Mouse (Mus musculus) 416B (cell line): ENCODE results near the gene Tepp.

Experiments used
- DNase-seq: peaks from one replicate; pipeline ENCODE4 v3.0.0; 2011; ENCODE audit warnings: low read depth

The Tepp gene

DNA sequence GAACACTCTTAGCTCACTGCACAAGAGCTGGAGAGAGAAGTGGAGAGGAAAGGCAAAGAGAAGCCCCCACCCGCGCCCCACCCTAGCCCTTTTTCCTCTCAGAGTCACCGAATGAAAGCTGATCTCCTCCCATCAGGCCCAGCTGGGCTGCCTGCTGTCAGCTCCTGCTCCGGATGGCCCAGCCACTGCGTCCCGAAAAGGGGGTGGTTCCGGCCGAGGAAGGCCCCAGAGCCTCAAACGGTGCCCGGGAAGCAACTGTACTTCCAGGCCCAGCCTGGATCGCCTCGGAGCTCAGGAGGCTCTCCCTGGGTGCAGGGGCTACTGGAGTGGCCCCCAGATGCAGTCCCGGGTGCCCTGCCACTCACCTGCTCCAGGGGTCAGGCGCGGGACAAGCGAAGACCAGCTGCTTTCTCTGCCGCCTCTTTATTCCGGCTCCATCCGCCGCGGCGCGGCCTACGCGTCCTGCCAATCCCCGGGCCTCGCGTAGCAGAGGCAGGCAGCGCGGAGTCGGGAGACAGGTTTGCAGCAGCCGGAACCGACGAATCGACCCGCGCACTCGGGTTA is 20.9 kb downstream of the Tepp start:
- DNase-seq, result peak; percentile 73

DNA sequence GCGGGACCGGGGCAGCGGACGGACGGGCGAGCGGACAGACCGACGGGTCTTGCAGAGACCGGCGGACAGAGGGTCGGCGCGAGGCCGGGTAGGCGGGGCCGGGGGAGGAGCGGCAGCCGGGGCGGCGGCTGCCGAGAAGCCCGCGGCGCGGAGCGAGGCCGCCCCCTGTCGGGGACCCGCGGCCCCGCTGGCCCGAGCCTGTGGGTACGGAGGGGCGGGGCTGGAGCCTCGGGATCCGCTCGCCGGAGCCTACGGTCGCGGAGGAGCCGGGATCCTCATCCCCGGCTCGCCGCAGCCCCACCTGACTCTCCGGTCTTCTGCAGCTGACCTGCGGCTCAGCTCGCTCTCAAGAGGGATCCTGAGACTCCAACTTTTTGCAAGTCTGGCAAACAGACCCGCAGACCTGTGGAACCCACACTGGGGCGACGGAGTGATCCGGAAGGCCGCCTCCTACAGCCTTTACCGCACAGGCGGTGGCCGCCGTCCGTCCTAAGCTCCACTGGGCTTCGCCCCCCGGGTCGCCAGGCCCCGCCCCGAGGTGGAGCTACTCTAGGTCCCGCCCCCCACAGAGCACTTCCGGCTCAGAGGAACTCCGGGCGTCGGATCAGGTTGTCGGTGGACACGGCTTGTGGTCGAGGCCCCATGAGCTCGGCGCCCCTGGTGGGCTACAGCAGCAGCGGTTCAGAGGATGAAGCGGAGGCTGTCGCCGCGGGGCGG is 21.5 kb downstream of the Tepp start, which contains the start of the genes Zfp319 and Usb1:
TSS of gene Zfp319 (minus strand) at position 231 of the 717 bp plus-strand sequence.
TSS of gene Usb1 (plus strand) at position 565 of the 717 bp plus-strand sequence.
- DNase-seq, result peak; percentile 97

DNA sequence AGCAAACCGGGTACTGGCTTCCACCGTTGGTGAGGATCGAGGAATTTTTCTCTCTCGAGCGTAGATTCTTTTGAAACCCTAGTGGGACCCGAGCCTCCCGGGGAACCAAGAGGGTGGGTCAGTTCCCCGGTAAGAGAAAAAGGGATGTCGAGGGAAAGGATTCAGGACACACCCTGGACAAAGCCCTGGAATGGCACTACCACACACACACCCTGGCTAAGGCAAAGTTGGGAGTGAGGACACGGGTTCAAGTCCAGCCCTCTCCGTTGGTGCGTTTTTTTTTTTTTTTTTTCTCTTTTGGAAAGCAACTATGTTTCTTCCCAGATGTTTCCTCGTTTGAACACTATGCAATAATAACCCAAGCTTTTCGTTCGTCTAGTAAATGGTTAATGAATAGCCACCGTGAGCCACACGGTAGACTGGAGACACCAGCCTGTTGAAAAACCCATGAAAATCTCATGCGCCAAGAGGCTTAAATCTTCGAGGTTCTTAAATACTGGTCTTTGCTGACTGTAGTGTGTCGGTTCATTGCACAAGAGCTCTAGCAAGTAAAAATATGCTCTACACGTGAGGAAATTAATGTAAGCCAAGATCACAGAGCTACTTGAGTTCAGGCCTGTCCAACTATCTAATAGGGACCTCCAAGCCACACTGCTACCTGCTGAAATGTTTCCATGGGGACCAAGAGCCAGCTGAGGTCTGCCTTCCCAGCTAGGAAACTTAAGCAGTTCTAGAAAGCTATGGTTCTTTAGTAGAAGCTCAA is 22.3 kb downstream of the Tepp start:
- peak; percentile 41 for DNase-seq

DNA sequence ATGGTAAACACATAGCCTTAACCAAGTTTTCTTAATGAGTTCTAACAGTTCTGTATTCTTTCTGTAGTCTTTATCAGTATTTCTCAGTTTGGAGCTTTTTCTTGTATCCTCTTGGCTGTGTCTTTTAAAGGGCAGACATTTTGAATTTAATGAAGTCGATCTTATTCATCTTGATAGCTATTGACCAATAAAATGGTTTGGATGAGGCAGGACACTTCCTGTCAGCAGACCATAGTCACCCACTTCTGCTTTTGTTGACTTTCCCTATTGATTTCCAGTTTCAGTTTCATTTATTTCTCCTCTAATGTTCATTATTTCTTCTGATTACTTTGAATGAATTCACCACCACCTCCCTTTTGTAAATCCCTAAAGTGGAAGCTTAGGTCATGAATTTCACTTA is 25.3 kb downstream of the Tepp start:
- DNase-seq, result peak; percentile 73

DNA sequence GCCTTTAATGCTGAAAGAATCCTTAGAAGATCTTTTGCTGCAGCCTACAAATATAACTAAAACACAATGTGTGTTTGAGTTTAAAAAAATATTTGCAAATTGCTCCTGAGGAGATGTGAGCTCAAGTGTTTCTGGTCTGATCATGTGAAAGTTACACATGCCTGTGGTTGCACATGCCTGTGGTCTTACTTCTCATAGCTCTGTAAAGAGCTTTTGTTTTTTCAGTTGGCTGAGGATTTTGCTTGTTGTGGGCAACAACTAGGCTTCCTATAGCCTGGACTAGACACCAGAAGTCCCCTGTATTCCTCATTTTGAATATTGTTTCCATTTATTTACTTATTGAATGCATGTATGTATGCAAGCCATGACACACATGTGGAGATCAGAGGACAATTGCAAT is 26.0 kb downstream of the Tepp start:
- no peak for DNase-seq

DNA sequence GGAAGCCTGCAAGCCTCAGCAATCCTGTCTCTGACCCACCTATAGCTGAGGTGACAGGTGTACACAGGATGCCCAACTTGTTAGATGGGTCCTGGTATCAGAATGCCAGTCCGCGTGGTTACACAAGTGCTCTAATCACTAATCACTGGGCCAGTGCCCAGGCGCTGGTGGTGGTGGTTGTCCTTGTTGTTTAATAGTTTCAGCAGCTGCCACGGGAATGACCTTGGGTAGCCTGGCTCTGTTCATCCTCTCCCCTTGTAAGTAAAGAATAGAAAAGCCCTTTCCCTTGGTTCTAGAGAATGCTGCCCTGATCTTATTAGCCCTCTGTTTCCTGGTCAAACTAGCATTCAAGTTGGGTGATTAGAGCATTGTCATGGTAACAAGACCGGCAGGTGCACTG is 31.4 kb downstream of the Tepp start:
- DNase-seq, result no peak

- no peak for DNase-seq
Measured at GRCm38 (mm10) chr8:95344668-95345067, 34.3 kb downstream of the Tepp start.

DNA sequence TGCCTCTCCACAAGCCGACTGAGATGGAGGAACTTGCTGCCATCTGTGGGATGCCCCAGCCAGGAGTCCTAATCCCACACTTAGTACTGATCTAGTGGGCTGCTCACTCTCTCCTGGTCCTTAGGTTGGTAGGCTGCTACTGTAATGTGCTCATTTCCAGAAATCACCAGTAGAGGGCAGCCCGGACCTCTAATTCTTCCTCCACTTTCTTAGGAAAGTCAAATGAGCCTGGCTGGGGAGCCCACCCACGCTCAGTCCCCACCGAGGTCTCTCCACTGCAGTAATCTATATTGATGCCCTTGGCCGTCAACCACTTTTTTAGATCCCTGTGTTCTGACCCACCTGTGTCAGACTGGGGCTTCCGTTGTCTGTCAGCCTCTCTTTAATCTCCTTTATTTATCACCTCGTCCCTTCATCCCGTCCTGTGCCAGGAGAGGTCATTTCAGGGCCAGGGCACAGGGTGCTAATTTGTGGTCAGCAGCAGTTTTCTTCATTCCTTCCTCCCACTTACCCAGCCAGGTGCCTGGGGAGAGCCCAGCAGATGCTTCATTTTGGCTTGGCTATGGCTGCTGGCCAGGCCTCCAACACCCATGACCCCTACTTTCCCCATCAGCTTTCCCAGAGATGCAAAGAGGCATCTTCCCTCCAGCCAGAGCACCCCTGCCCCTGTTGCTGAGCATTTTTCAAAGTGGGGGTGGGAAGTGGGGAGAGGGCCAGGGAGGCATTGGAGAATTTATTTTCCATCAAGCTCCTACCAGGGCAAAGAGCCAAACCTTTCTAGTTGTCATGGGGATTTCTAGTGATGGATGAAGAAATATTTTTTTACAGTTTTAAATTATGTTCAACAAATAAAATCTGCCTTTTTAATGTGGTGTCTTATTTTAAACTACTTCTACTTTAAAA is 36.5 kb downstream of the Tepp start:
- peak; percentile 67 for DNase-seq

GRCm38 (mm10) chr8:95348356-95348755 is 38.0 kb downstream of the Tepp start:
- peak; percentile 26 for DNase-seq

DNA sequence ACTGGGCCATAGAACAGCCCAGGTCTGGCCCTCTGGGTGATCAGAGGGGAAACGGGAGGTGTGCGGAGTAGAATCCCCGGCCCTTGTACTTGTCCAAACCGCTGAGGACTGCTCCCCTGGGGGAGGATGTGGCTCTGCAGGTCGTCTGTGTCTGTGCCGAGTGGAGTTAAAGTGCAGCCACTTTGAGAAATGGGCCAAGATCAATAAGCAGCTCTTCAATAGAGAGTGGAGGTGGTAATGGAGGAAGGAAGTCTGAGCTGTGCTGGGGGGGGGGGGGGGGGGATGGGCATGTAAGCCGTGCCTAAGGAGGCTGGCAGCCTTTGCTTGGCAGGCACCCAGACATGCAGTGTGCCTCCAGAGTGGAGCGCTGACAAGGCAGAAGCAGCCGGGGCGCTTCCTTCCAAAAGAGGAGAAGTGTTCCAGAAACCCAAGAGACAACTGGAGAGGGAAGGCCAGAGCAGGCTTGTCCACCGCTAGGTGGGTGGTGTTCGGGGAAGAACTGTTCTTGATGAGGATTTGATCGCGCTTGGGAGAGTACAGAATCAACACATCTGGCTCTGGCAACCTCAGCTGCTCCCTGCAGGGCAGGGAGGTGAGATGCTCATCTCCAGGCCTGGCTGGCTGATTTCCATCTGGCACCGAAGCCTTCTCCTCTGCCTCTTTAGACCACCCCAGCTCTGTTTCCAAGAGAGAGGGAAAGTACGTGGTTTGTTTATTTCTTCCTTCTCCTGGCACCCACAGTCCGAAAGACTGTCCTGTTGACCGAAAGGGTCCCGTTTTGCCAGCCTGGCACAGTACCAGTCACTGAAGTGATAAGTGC is 38.7 kb downstream of the Tepp start:
- DNase-seq, result peak; percentile 53

- no peak for DNase-seq
Measured at GRCm38 (mm10) chr8:95351461-95351860, 41.1 kb downstream of the Tepp start.

GRCm38 (mm10) chr8:95352151-95352870 is 41.9 kb downstream of the Tepp start, which contains the start of gene Mmp15:
TSS of gene Mmp15 (plus strand) at chr8:95352268.
- no peak for DNase-seq

DNA sequence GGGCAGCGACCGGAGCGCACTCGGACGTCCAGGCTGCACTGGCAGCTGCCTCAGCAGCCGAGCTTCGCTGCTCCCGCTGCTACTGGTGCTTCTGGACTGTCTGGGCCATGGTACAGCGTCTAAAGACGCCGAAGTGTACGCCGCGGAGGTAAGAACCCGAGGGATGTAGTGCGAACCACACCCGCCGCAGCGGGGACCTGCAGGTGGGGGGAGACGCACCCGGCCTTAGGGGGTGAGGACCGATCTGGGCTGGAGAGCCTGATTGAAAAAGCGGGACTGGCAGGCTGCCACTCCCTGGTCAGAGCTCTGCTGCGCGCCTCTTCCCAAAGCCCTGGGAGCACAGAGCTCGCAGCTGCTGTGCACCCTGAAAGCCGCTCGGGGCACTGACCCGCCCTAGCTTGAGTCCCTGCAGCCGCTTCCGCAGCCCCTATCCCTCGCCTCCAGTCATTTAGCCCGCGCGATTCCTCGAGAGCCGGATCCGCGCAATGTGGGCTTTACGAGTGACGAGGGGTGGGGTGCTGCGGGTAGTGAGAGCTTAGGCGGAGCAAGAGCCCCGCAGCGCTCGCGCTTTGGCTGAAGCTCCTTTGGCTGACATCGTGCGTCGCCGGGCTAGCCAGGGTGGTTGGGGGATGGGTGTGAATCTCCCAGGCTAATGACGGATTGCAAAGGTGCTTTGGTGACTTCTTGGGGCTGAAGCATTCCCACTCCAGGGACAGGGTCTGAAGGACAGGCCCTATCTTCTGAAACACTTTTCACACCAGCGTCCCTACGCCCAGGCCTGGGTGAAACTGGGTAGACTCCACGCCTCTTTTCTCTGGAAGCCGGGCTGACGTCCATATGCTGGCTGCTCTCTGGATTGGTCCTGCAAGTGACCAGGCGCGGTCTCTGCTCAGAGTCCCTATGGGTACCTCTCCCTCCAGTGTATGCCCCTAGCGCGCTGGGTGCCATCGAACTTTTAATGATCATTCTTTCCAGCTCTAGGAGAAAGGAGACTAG is 42.8 kb downstream of the Tepp start:
- DNase-seq, result no peak

DNA sequence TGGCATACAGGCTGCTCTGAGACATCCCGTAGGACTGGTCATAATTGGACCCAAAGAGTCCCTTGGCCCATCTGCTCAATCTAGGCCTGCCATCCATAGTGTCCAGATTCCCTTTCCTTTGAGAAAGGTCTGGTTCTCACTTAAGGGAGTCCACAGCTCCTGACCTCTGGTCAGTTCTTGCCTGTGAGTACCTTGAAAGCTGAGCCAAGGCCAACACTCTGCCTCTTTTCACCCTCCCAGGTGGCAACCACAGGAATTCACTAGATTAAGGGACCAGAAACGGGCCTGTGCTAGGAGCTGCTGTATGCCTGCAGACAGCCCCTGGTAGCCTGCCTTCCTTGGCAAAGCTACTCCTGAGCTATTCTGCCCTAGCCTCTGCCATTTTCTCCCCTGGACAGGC is 44.2 kb downstream of the Tepp start:
- DNase-seq, result no peak

GRCm38 (mm10) chr8:95358550-95359411 is 48.4 kb downstream of the Tepp start:
- no peak for DNase-seq

GRCm38 (mm10) chr8:95360181-95361015 is 50.0 kb downstream of the Tepp start:
- no peak for DNase-seq

DNA sequence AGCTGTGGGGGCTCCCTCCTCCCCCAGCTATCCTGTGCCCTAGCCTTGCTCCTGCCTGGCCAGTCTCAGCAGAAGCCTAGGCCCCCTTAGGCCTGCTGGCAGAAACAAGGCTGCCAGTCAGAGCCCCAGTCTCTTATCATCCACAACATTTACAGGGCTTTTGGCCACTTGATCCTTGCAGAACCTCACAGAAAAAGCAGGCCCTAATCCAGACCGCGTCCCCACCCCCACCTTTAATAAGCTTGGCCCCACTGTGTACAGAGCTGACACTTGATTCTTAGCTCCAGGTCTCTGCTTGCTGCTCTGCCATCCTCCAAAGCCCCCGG is 50.6 kb downstream of the Tepp start:
- DNase-seq, result no peak
